Mouse (Mus musculus): ENCODE measurements around the gene Hoxb5.

DNA sequence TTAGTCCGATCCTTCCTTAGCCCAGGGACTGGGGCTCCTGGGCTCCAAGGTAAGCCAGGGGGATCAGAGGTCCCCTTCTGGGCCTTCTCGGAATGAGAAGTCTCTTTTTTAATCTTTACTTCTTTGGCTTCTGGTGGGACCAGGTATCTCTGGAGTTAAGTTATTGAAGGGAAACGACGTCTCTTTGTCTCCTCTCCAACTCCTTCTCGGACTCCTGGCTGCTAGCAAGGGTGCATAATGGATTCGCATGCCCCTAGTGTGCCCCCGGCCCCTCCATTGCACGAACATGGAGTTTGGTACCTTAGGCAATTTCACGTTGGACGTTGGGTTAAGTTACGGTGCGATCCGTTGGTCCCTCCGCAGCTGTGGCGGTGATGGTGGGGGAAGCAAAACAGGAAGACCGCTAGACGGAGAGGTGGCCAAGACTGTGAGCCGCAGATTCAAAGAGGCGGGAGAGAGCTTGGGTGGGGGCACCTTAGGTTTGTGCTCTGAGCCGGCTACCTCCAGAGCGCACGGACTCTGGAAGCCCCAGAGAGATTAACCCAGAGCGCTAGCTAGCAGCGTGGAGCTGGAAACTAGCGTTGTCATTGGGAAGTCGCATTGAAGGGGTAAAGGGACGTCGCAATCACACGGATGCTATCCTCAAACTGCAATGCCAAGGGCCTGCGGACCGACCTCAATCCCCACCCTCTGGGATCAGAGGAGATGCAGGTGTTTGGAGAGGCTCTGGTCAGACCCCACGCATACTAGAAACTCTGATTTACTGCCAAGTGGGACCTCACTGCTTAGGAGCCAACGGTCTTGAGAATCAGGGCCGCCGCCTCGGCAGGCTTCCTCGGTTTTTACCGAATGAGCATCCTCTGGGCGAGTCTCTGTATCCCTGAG is 47.8 kb upstream of the Hoxb5 start:
- TF ChIP-seq E2F4 (IDR thresholded peaks at IDR 0.05; ENCODE audit: insufficient read depth) (no peak), POLR2A (IDR thresholded peaks at IDR 0.05; ENCODE audit: insufficient read length, low read depth) (no peak), TCF12 (IDR thresholded peaks at IDR 0.05; ENCODE audit: insufficient read depth, poor library complexity, severe bottlenecking) (no peak), USF1 (IDR thresholded peaks at IDR 0.05; ENCODE audit: low read depth) (no peak), MYOG (IDR thresholded peaks at IDR 0.05; ENCODE audit: control insufficient read depth in 1 of 3, insufficient read depth in 1 of 3, insufficient read length in 2 of 3, low read depth in 2 of 3) (no peak), MYOD1 (IDR thresholded peaks at IDR 0.05; ENCODE audit: control insufficient read depth in 1 of 3, insufficient read length in 2 of 3, low read depth in 2 of 3) (no peak), POLR2AphosphoS2 (IDR thresholded peaks at IDR 0.05; ENCODE audit: insufficient read length, low read depth) (no peak), REST (IDR thresholded peaks at IDR 0.05; ENCODE audit: insufficient read depth, insufficient read length) (no peak), MAX (IDR thresholded peaks at IDR 0.05; ENCODE audit: low read depth) (no peak), TCF3 (IDR thresholded peaks at IDR 0.05; ENCODE audit: insufficient read length, low read depth) (no peak)

Data from myocyte (in vitro differentiated cells).